Mouse (Mus musculus) lung, postnatal 10 days (tissue): ENCODE measurements around the gene Ptcra.
"Not testable (repeated sequence)": the region's sequence is repeated elsewhere in the genome, so short reads cannot be mapped to it uniquely, and the experiment has no call there.

Experiments
- DNase-seq: peaks from one replicate; pipeline ENCODE4 v3.0.0; 2021

Ptcra gene

GRCm38 (mm10) chr17:46771025-46771424 is 7.5 kb upstream of the Ptcra start:
- no peak for DNase-seq

DNA sequence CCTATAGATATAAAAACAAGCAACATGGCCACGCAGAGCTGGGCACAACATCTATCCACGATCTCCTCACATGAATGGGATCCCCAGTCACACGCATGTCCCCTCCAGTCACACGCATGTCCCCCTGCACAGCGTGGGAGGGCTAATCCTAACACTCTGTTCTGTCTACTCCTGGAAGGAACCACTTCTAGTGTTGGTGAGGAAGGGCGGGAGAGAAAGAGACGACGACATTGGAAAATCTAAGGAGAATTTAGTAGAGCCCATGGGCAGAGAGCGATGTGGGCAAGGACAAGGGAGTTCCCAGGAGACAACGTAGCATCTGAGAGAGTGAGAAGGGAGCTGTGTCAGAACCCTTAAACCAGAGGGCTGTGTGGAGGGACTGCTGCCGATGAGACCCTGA is 7.0 kb upstream of the Ptcra start:
- no peak for DNase-seq

- peak; percentile 62 for DNase-seq
Measured at GRCm38 (mm10) chr17:46767868-46768267, 4.4 kb upstream of the Ptcra start.

DNA sequence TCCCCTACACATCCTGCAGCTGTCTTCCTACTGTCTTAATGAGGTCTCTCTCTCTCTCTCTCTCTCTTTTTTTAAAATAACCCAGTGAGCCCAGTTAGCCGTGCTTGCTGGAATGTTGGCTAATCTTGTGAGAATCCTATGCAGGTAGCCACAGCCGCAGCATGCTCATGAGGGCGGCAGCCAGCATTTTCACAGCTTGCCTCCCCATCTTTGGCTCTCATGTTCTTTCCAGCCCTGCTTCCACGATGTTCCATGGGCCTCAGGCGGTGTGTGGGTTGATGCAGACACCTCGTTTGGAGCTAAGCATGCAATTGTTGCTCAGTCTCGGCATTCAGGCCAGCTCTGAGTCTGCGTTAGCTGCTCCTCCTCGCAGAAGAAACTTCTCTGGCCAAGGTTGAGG is 1.4 kb upstream of the Ptcra start:
- not testable (repeated sequence) for DNase-seq

GRCm38 (mm10) chr17:46758753-46759152 is 4.8 kb downstream of the Ptcra start:
- DNase-seq = no peak

DNA sequence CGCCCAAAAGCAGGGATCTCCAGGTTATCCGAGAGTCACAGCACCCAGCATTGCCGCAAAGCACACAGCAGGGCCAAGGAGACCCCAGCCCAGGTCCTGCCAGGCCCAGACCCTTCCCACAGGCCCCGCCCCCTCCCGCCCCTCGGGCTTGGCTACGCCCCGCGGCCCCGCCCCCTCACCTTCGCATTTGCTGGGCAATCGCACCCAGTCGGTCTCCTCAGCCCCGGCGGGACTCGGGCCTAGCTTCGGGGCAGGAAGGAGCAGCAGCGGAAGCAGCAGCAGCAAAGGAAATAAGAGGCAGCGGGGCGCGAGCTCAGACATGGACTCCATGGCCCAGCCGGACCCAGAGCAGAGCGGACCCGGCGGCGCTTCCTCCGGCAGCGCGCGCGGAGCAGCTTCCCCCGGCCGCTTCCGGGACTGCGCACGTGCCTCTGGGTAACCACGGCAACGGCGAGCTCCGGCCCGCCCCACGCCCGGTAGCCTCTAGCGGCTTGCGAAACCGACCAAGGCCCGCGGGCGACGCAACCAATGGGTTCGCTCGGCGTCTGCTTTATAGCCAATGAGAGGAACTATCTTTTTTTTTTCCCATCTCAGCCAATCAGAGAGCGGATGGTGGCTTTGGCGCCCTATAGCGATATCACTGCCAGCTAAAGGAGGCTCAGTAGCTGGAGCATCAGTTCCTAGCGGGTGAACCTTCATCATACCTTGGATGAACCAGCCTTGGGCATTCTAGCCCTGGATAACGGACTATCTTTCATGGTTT is 11.5 kb downstream of the Ptcra start, which contains the start of gene Cnpy3:
Gene Cnpy3, minus strand, starts transcription at position 421 of the 763 bp plus-strand sequence.
- peak; percentile 99 for DNase-seq

GRCm38 (mm10) chr17:46751056-46751793 is 12.3 kb downstream of the Ptcra start:
- DNase-seq = peak; percentile 66

GRCm38 (mm10) chr17:46750580-46750979 is 12.9 kb downstream of the Ptcra start:
- DNase-seq = no peak

DNA sequence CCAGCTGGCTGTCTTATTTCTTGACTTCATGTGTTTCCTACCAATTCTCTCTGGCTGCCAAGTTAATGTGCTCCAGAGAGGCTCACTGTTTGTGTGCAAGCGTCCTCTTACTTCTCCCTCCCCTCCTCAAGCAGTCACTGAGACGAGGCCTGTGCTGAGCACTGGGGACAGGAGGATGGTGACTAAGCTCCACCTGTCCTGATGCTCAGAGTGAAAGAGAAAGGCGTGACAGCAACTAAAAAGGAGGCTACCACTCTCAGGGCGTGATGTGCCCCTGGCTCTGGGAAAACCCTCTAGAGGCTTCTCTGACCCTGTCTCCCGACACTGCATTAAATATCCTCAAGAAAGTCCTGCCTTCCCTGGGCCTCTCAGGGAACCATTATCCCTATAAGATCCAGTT is 14.2 kb downstream of the Ptcra start:
- DNase-seq = no peak

DNA sequence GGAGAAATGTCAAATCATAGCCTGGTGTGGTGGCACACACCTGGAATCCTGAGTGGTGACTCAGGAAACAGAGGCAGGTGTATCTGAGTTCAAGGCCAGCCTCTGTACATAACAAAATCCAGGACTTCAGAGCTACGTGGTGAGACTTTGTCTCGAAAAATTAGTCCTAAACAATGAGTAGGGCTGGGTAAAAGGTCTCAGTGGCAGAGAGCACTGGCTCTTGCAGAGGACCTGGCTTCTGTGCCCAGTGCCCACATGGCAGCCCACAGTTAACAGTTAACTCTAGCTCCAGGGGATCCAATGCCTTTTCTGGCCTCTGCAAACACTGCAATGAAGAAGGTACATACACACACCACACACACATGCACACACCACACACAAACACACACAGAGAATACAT is 15.7 kb downstream of the Ptcra start:
- DNase-seq = no peak

GRCm38 (mm10) chr17:46747234-46747633 is 16.3 kb downstream of the Ptcra start:
- DNase-seq = no peak

DNA sequence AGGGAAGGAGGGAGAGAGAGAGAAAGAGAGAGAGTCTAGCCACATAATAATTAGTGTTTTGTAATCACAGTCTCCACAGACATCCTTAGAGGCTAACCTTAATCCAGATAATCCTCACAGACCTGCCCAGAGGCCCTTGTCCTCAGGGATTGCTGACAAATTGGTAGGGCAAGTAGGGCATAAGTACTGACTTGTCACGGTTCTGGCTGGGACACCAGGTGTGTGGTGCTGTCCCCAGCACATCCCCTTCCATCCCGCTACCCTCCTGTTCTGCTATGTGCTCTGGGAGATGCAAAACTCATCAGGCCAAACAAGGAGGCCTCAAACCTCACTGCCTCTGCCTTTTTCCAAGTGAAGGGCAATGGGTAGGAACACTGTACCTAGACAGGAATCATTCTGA is 18.0 kb downstream of the Ptcra start:
- DNase-seq = no peak

DNA sequence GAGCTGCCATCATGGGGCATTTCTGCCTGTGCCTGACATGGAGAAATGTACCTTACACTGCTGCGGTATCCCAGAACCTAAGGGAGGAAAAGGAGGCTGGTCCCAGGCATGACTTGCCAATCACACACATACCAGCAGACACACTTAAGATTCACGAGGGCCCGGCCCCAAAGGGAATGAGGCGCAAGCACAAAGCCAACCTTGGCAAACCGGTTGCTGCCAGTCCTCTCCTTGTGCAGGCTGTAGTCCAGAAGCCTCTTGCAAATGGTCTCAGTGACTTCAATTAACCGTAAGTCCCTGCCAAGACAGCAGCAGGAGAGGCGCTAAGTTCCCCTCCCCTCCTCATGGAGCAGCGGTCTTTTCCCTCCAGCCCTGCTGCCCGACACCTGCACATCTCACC is 20.5 kb downstream of the Ptcra start:
- peak; percentile 43 for DNase-seq

DNA sequence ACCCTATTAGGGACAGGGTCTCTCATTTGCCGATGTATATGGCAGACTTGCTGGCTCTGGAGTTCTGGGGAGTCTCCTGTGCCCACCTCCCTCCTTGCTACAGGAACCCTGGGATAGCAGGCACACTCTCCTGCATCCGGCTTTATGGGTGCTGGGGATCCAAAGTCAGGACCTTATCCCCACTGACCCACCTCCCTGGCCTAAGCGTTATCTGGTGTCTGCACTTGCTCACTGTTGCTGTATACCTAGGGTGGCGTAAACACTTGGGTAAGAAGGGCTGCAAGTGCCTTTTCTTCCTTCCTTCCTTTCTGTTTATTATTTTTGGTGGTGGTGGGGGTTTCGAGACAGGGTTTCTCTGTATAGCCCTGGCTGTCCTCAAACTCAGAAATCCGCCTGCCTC is 22.2 kb downstream of the Ptcra start:
- no peak for DNase-seq

DNA sequence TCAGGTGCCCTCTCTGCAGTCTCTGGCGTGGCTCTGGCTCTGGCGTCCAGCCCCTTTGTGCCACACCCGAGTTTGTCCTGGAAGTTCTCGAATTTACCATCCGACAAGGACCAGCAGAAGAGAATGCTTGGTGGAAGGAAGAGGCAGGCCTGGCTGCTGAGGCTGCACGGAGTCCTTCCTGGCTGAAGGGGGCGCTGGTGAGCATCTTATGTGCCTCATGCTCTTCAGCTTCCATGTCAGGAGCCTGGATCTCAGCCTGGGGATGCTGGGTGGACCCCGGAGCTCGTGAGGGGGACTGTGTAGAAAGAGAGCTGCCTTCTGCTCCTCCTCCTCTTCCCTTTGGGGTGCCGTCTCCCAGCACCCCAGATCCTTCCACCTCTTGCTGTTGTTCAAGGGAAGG is 27.4 kb downstream of the Ptcra start:
- peak; percentile 43 for DNase-seq

- DNase-seq = no peak
Measured at GRCm38 (mm10) chr17:46735287-46735686, 28.2 kb downstream of the Ptcra start.

DNA sequence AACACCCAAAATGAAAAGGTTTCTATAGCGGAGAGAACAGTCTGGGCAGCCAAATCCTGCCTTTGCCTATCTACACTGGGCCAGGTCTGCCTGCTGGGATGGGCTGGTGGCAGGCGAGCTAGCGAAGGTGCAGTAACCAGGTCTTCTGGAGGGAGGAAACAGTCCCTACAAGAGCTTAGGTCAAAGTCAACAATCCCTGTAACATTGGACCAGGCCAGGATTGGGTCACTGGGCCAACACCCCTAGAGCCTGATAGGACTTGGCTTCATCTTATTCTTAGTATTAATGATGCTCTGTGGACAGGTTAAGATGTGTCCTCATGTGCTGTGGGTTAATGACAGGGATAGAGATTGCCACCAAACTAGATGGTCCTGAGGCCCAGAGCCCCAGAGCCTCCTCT is 29.5 kb downstream of the Ptcra start:
- no peak for DNase-seq

- DNase-seq = peak; percentile 59
Measured at GRCm38 (mm10) chr17:46728904-46729318, 34.6 kb downstream of the Ptcra start, which contains the start of gene Gnmt. Gnmt (minus strand) TSS chr17:46729168.

DNA sequence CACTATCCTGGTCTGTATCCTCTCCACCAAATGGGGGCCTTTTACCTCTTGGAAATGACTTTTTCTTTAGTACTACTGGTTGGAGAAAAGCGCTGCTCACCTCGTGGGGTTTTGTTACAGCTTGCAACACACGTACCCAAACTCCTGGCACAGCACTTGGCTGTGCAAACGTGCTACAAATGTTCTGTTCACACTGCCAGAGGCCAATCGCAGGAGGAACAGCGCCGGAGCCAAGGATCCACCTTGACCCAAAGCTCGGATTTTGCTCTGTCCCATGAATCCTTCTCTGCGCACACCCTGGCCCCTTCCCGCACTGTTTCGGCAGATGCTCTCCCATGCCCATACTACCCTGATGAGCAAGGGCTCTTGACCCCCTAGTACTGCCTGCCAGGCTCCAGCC is 35.0 kb downstream of the Ptcra start:
- no peak for DNase-seq

DNA sequence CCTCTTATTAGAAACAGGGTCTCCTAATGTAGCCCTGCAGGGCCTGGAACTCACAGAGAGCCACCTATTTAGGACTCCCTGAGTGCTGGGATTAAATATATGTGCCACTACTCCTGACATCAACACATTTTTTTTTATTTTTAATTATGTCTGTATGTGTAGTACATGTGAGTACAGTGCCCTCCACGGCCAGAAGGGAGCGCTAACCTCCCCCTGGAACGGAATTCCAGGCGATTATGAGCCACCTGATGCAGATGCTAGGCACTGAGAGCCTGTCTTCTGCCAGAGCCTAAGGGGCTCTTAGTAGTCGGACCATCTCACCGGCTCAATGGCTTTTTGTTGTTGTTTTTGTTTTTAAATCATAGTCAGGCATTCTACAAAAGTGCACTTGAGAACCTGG is 35.5 kb downstream of the Ptcra start:
- DNase-seq = peak; percentile 46

GRCm38 (mm10) chr17:46727271-46727670 is 36.2 kb downstream of the Ptcra start:
- DNase-seq = no peak

DNA sequence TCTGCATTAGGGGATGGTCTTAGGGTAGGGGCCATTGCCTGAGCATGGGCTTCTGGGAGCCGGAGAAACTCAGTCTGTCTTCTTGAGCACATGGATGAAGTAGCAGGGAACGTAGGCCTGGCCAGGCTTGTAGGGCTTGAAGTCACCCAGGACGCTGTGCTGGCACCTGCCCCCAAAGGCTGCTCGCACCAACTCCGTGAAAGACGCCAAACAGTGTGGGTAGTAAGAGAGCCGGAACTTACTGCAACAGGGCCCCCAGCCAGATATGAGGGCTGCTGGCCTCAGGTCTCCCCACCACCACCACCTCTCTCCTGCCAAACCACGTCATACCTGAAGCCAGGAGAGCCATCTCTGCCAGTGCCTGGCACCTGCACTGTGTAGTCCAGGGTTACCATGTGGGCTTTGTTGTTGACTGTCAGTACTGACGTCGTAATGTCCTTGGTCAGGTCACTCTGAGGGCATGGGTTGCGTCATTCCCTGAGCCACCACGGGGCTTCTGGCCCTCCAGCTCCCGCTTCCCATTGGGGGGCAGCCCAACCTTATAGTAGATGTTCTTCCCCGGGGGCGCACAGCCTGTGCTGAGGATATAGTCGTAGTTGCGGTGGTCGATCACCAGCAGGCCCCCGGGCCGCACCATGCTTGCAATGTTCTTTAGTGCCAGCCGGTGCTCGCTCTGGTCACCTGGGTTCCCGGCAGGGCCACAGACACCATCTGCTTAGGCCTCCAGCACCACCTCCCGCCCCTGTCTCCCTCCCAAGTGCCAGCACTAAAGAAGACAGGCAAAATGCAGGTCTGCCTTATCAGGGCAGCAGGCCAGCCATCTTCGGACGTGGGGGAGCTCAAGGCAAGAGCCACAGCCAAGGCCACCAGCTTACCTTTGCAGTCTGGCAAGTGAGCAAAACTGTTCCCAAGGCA is 37.5 kb downstream of the Ptcra start:
- DNase-seq = no peak

GRCm38 (mm10) chr17:46725273-46725672 is 38.2 kb downstream of the Ptcra start:
- DNase-seq = peak; percentile 64
